32 mouse cellular contexts compared by ENCODE assay signal in the genomic region with DNA sequence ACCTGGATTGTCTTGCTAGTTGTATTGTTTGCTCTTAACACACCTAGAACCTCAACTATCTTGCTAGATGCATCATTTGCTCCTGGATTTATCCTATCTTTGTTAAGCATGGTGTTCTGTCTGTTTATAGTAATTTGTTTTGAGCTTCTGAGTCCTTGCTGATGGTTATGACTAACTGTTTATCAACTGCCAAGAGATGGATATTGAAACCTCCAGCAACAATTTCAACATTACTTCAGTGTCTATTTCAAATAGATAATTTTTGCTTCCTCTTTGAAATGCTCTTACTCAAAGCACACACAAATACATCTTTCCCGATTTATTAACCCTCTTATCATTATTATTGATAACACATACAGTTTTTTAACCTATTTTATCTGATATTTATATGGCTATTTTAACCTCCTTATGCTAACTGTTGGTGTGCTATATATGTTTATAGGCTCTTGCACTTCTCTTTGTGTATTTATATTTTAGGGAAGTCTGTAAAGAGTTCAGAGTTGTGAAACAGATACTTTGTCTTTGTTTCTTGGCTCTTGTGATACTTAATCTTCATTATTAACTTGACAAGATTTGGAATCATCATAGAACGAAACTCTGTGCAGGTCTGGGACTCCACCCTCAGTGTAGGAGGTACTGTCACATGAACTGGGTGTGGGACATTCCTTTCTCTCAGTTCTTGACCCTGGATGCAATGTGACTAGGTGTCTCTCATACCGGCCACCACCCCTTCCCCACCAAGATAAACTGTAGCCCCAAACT. TPM values are rescaled to one million over a fixed set of nuclear protein-coding genes. Genes with fewer than 3 reads are reported as not detected.
DNase-seq lines count a peak whose midpoint lies in the region; ATAC-seq and TF ChIP-seq lines count a peak whose summit lies in the region.
"Had no signal": no experiment of that assay in that cellular context is flagged by ENCODE, and none has a peak within 500 bp of the region (broad histone marks: within the 10 kb centered on the region; RNA-seq: fewer than 3 reads in every experiment).

No protein-coding gene starts in this region.

- no peak for ATAC-seq in liver, postnatal 0 days
- no peak for ATAC-seq in forebrain, embryonic 15.5 days (replicated peaks)
- ATAC-seq: hindbrain, postnatal 0 days had no signal

- WGBS in liver, postnatal 0 days (ENCODE audit: insufficient replicate concordance), result 62% methylated on average over 3 of the region's 3 CpGs
- 25% methylated on average over 3 of the region's 3 CpGs for WGBS in bone marrow, adult 2 months
- WGBS in macrophage (ENCODE audit: missing documents), result 5% methylated on average over 3 of the region's 3 CpGs
- 86% methylated on average over 3 of the region's 3 CpGs for WGBS in forebrain, embryonic 15.5 days
- WGBS in cerebellum, adult 2 months, result 86% methylated on average over 3 of the region's 3 CpGs

- H3K9me3 ChIP-seq in liver, postnatal 0 days (ENCODE audit: low read length), result peaks cover 3% of the 10 kb centered on the region; the same call in 1 of the 2 replicates
- H3K9me3 ChIP-seq in forebrain, embryonic 15.5 days, result 0 out of 2 replicates have a peak, but pooled peaks cover 5% of the 10 kb centered on the region
- H3K9me3 ChIP-seq: embryonic facial prominence, embryonic 13.5 days; forebrain, embryonic 12.5 days had no signal

- peak overlapping the region; percentile 22; the same call in 1 of the 2 replicates for H3K4me2 ChIP-seq in liver, postnatal 0 days (ENCODE audit: low read depth, low read length)
- no peak overlapping the region for H3K4me2 ChIP-seq in forebrain, embryonic 15.5 days (replicated peaks)
- H3K4me2 ChIP-seq: embryonic facial prominence, embryonic 13.5 days; forebrain, embryonic 12.5 days; heart, embryonic 12.5 days; limb, embryonic 12.5 days; lung, embryonic 15.5 days; midbrain, embryonic 11.5 days; neural tube, embryonic 12.5 days had no signal

- TF ChIP-seq POLR2A in bone marrow, adult 2 months (IDR thresholded peaks at IDR 0.05; ENCODE audit: borderline replicate concordance, control insufficient read depth, low read depth, low read length), result no peak
- no peak for TF ChIP-seq POLR2A in cerebellum, adult 2 months (IDR thresholded peaks at IDR 0.05; ENCODE audit: borderline replicate concordance, insufficient read depth, low read length)

- H3K4me1 ChIP-seq in liver, postnatal 0 days (ENCODE audit: insufficient read depth), result peaks cover 5% of the 10 kb centered on the region; the same call in 1 of the 2 replicates
- H3K4me1 ChIP-seq in bone marrow, adult 2 months (ENCODE audit: control insufficient read depth, insufficient read depth, low read length), result peaks cover 3% of the 10 kb centered on the region; the same call in 1 of the 2 replicates
- peaks cover 7% of the 10 kb centered on the region for H3K4me1 ChIP-seq in forebrain, embryonic 15.5 days
- no peaks in the 10 kb centered on the region for H3K4me1 ChIP-seq in cerebellum, adult 2 months (ENCODE audit: control insufficient read depth, insufficient read depth, low read length)
- H3K4me1 ChIP-seq: embryonic facial prominence, embryonic 13.5 days; forebrain, embryonic 12.5 days; limb, embryonic 12.5 days; lung, embryonic 15.5 days had no signal

- H3K27ac ChIP-seq in liver, postnatal 0 days (ENCODE audit: low read depth), result peak overlapping the region; percentile 34; the same call in 1 of the 2 replicates
- peak overlapping the region; percentile 59; the same call in 1 of the 2 replicates for H3K27ac ChIP-seq in bone marrow, adult 2 months (ENCODE audit: control insufficient read depth, insufficient read depth, low read depth, low read length, poor library complexity)
- peak overlapping the region; percentile 82 for H3K27ac ChIP-seq in macrophage
- no peak overlapping the region for H3K27ac ChIP-seq in forebrain, embryonic 15.5 days (replicated peaks)
- H3K27ac ChIP-seq in cerebellum, adult 2 months (ENCODE audit: insufficient read depth, low read length), result no peak overlapping the region
- H3K27ac ChIP-seq: embryonic facial prominence, embryonic 13.5 days; forebrain, embryonic 12.5 days; hindbrain, postnatal 0 days; limb, embryonic 12.5 days; liver, embryonic 14.5 days; lung, embryonic 15.5 days; neural tube, embryonic 12.5 days had no signal

- DNase-seq in liver, postnatal 0 days, result no peak
- no peak for DNase-seq in liver
- DNase-seq in cerebellum, adult 11 months, result no peak
- DNase-seq in cerebellum, adult 2 months, result no peak
- DNase-seq: cerebellum, postnatal 25 days; embryo, embryonic 11 days; gastrocnemius, postnatal 10 days; heart, adult 11 months; heart, postnatal 10 days; kidney, adult 18-20 months; kidney, postnatal 4 days; lung, postnatal 4 days; right cerebral cortex, postnatal 14 days; thymus, postnatal 14 days had no signal

- H3K4me3 ChIP-seq in liver, postnatal 0 days (ENCODE audit: low read depth, low read length), result no peak overlapping the region
- H3K4me3 ChIP-seq in bone marrow, adult 2 months (replicated peaks; ENCODE audit: control insufficient read depth, low read depth, low read length), result no peak overlapping the region
- H3K4me3 ChIP-seq in macrophage (ENCODE audit: inconsistent target), result no peak overlapping the region
- H3K4me3 ChIP-seq in forebrain, embryonic 15.5 days, result no peak overlapping the region
- no peak overlapping the region for H3K4me3 ChIP-seq in cerebellum, adult 2 months (replicated peaks; ENCODE audit: insufficient read depth, low read depth, low read length)
- H3K4me3 ChIP-seq: embryonic facial prominence, embryonic 13.5 days; erythroblast, embryonic 14.5 days; forebrain, embryonic 12.5 days; heart, embryonic 12.5 days; limb, embryonic 12.5 days; lung, embryonic 15.5 days; neural tube, embryonic 12.5 days had no signal

- H3K9ac ChIP-seq in liver, postnatal 0 days (replicated peaks), result no peak overlapping the region
- H3K9ac ChIP-seq in forebrain, embryonic 15.5 days (replicated peaks), result no peak overlapping the region
- H3K9ac ChIP-seq: embryonic facial prominence, embryonic 13.5 days; forebrain, embryonic 12.5 days; heart, embryonic 12.5 days; limb, embryonic 12.5 days; liver, embryonic 14.5 days; lung, embryonic 15.5 days; neural tube, embryonic 12.5 days had no signal

- TF ChIP-seq CTCF in liver, postnatal 0 days (IDR thresholded peaks at IDR 0.05; ENCODE audit: low read depth), result no peak
- no peak for TF ChIP-seq CTCF in bone marrow, adult 2 months (IDR thresholded peaks at IDR 0.05; ENCODE audit: control insufficient read depth, insufficient read depth, low read length)
- no peak for TF ChIP-seq CTCF in cerebellum, adult 2 months (IDR thresholded peaks at IDR 0.05; ENCODE audit: borderline replicate concordance, insufficient read depth, low read depth, low read length)

- no peaks in the 10 kb centered on the region for H3K79me2 ChIP-seq in macrophage (ENCODE audit: inconsistent target)

- no peak for TF ChIP-seq EP300 in liver, postnatal 0 days (IDR thresholded peaks at IDR 0.05; ENCODE audit: low read depth)

- no peaks in the 10 kb centered on the region for H3K27me3 ChIP-seq in liver, postnatal 0 days (ENCODE audit: insufficient read depth, low read length)
- H3K27me3 ChIP-seq in forebrain, embryonic 15.5 days, result peaks cover 15% of the 10 kb centered on the region; the same call in 1 of the 2 replicates
- no peaks in the 10 kb centered on the region; the same call in 1 of the 2 replicates for H3K27me3 ChIP-seq in cerebellum, adult 2 months (ENCODE audit: control insufficient read depth, insufficient read depth, low read length)
- H3K27me3 ChIP-seq: embryonic facial prominence, embryonic 13.5 days; heart, embryonic 12.5 days; limb, embryonic 12.5 days; lung, embryonic 15.5 days; neural tube, embryonic 12.5 days had no signal

- no peaks in the 10 kb centered on the region for H3K36me3 ChIP-seq in liver, postnatal 0 days (replicated peaks; ENCODE audit: insufficient read depth, low read length)
- no peaks in the 10 kb centered on the region for H3K36me3 ChIP-seq in macrophage (ENCODE audit: inconsistent target)
- no peaks in the 10 kb centered on the region for H3K36me3 ChIP-seq in forebrain, embryonic 15.5 days
- H3K36me3 ChIP-seq: embryonic facial prominence, embryonic 13.5 days; forebrain, embryonic 12.5 days; heart, embryonic 12.5 days; limb, embryonic 12.5 days; lung, embryonic 15.5 days; neural tube, embryonic 12.5 days had no signal

RNA-seq across cellular contexts. Expression of a gene that starts 15.8 kb away (rescaled TPM):
- polyA plus RNA-seq in liver, postnatal 0 days (2015; fragmentation: Nextera tagmentation; extraction: Ambion mirVana), result not detected in 2 replicates
- not detected in 2 replicates for polyA plus RNA-seq in bone marrow, adult 2 months (2011; ENCODE audit: insufficient read depth, insufficient read length, low replicate concordance, missing spikeins)
- not detected for total RNA-seq in macrophage (2018; cell fraction: chromatin; rRNA removed)
- total RNA-seq in macrophage (2018; cell fraction: cytosol; rRNA removed), result not detected
- not detected for total RNA-seq in macrophage (2018; cell fraction: nucleus; rRNA removed)
- polyA plus RNA-seq in macrophage (2018), result not detected in 3 replicates
- polyA plus RNA-seq in forebrain, embryonic 15.5 days (2015; fragmentation: Nextera tagmentation; extraction: Ambion mirVana), result not detected in 2 replicates
- not detected in 2 replicates for polyA plus RNA-seq in cerebellum, adult 2 months (2012; rRNA removed)
- total RNA-seq: heart, postnatal 10 days; hindbrain, postnatal 0 days; left cerebral cortex, postnatal 14 days; midbrain, postnatal 0 days had no signal
- polyA plus RNA-seq: C2C12; embryonic facial prominence, embryonic 13.5 days; erythroblast, embryonic 14.5 days; forebrain, embryonic 12.5 days; frontal cortex, adult 2 months; heart, embryonic 12.5 days; hindbrain, embryonic 11.5 days; hindbrain, postnatal 0 days; limb, embryonic 12.5 days; liver, embryonic 14.5 days; midbrain, embryonic 11.5 days; midbrain, postnatal 0 days had no signal

Comparison
In these comparisons a context has a peak if more than half of its experiments do, and no peak if none do; other contexts are left out.
1. H3K27ac ChIP-seq: peak in liver, postnatal 0 days (single experiment), bone marrow, adult 2 months (single experiment) and macrophage (single experiment); none in forebrain, embryonic 15.5 days (single experiment) and cerebellum, adult 2 months (single experiment).